Mouse (Mus musculus): ENCODE data around the gene Dscam. TPM values are rescaled to one million over a fixed set of nuclear protein-coding genes. Genes with fewer than 3 reads are reported as not detected.

Dscam gene
- polyA plus RNA-seq, 1 experiment from 2014 or later = 13.2 TPM

GRCm38 (mm10) chr16:96928011-96928410, 242.5 kb downstream of the Dscam start:
- no peak overlapping the region for H3K9ac ChIP-seq (replicated peaks)
- no peak overlapping the region for H3K4me2 ChIP-seq
- 90% methylated on average over 1 of the region's 1 CpGs for WGBS
- peaks cover 10% of the 10 kb centered on the region for H3K4me1 ChIP-seq
- no peak for ATAC-seq (ENCODE audit: low FRiP score)
- no peaks in the 10 kb centered on the region for H3K9me3 ChIP-seq (replicated peaks)
- no peaks in the 10 kb centered on the region for H3K27me3 ChIP-seq (replicated peaks)
- H3K4me3 ChIP-seq (replicated peaks) = no peak overlapping the region
- no peak overlapping the region for H3K27ac ChIP-seq (replicated peaks)
- no peaks in the 10 kb centered on the region for H3K36me3 ChIP-seq

- Histone ChIP-seq H3K9me3 (replicated peaks) (no peaks in the 10 kb centered on the region), H3K9ac (replicated peaks) (no peak overlapping the region), H3K4me2 (no peak overlapping the region), H3K27ac (replicated peaks) (0 out of 2 replicates have a peak overlapping the region, but pooled peaks have one; percentile 30), H3K4me3 (replicated peaks) (no peak overlapping the region), H3K4me1 (peaks cover 10% of the 10 kb centered on the region), H3K27me3 (replicated peaks) (no peaks in the 10 kb centered on the region), H3K36me3 (no peaks in the 10 kb centered on the region)
- no peak for ATAC-seq (ENCODE audit: low FRiP score)
Observed at GRCm38 (mm10) chr16:96927408-96927807, 243.1 kb downstream of the Dscam start.

DNA sequence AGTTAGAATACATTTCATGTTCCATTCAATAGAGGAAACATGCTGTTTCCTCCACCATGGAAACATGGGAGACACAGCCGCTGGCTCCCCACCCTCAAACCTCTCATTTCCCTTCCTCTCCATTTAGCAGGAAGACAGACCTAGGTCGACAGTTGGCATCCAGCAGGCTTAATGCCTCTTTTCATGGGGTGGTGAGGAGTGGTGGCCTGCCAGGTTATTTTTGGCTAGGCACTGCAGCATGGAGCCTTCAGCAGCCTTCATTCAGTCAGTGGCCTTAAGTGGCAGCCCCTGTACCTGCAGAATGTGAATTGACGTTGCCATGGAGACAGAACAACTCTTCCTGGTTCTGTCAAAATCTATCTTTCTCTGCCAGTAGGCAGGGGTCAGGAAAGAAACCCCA, 243.6 kb downstream of the Dscam start:
- peaks cover 10% of the 10 kb centered on the region for H3K4me1 ChIP-seq
- no peak overlapping the region; the same call in 1 of the 2 replicates for H3K4me2 ChIP-seq
- 50% methylated on average over 3 of the region's 3 CpGs for WGBS
- H3K36me3 ChIP-seq = no peaks in the 10 kb centered on the region
- H3K27ac ChIP-seq (replicated peaks) = 0 out of 2 replicates have a peak overlapping the region, but pooled peaks have one; percentile 30
- H3K4me3 ChIP-seq (replicated peaks) = no peak overlapping the region
- no peak overlapping the region for H3K9ac ChIP-seq (replicated peaks)
- H3K9me3 ChIP-seq (replicated peaks) = no peaks in the 10 kb centered on the region
- H3K27me3 ChIP-seq (replicated peaks) = no peaks in the 10 kb centered on the region
- 0 out of 2 replicates have a peak, but pooled peaks have one; percentile 47 for ATAC-seq (ENCODE audit: low FRiP score)

DNA sequence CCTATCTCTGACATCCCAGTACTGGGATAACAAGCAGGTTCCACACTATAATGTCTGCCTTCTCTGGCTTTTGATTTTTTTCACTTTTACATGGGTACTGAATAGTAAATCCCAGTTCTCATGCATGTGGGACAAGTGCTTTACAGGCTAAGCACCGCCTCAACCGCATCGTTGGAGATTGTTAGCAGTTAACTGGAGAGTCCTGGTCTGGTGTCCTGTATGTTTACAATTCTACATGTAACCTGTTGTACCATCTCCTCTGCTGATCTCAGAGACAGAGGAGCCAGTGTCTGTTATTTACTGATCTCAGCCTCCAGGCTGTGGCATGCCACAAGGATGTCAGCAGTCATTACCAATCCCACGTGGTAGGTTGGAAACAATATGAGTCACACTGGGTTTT, 246.6 kb downstream of the Dscam start:
- no peak overlapping the region for H3K27ac ChIP-seq (replicated peaks)
- no peak overlapping the region for H3K4me2 ChIP-seq
- H3K9ac ChIP-seq (replicated peaks) = no peak overlapping the region
- H3K9me3 ChIP-seq (replicated peaks) = no peaks in the 10 kb centered on the region
- H3K36me3 ChIP-seq = no peaks in the 10 kb centered on the region
- H3K4me1 ChIP-seq = peaks cover 27% of the 10 kb centered on the region
- H3K27me3 ChIP-seq (replicated peaks) = no peaks in the 10 kb centered on the region
- 90% methylated on average over 4 of the region's 4 CpGs for WGBS
- no peak for ATAC-seq (ENCODE audit: low FRiP score)
- H3K4me3 ChIP-seq (replicated peaks) = no peak overlapping the region

- H3K4me2 ChIP-seq = no peak overlapping the region
- WGBS = 86% methylated on average over 3 of the region's 3 CpGs
- no peak overlapping the region for H3K9ac ChIP-seq (replicated peaks)
- H3K27me3 ChIP-seq (replicated peaks) = no peaks in the 10 kb centered on the region
- H3K9me3 ChIP-seq (replicated peaks) = no peaks in the 10 kb centered on the region
- no peak for ATAC-seq (ENCODE audit: low FRiP score)
- H3K36me3 ChIP-seq = no peaks in the 10 kb centered on the region
- H3K27ac ChIP-seq (replicated peaks) = 0 out of 2 replicates have a peak overlapping the region, but pooled peaks have one; percentile 37
- no peak overlapping the region for H3K4me3 ChIP-seq (replicated peaks)
- peaks cover 20% of the 10 kb centered on the region for H3K4me1 ChIP-seq
Observed at GRCm38 (mm10) chr16:96914495-96914894, 256.1 kb downstream of the Dscam start.

- Histone ChIP-seq H3K9me3 (replicated peaks) (no peaks in the 10 kb centered on the region), H3K9ac (replicated peaks) (no peak overlapping the region), H3K27me3 (replicated peaks) (no peaks in the 10 kb centered on the region), H3K4me2 (no peak overlapping the region), H3K4me3 (replicated peaks) (no peak overlapping the region), H3K4me1 (peaks cover 19% of the 10 kb centered on the region), H3K27ac (replicated peaks) (peak overlapping the region; percentile 37; the same call in 1 of the 2 replicates), H3K36me3 (no peaks in the 10 kb centered on the region)
- no peak for ATAC-seq (ENCODE audit: low FRiP score)
- WGBS = 57% methylated on average over 7 of the region's 7 CpGs
Observed at GRCm38 (mm10) chr16:96912836-96913235, 257.7 kb downstream of the Dscam start.

GRCm38 (mm10) chr16:96912103-96912502, 258.4 kb downstream of the Dscam start:
- Histone ChIP-seq H3K27ac (replicated peaks) (no peak overlapping the region), H3K27me3 (replicated peaks) (no peaks in the 10 kb centered on the region), H3K4me1 (peaks cover 19% of the 10 kb centered on the region), H3K9ac (replicated peaks) (no peak overlapping the region), H3K4me3 (replicated peaks) (no peak overlapping the region), H3K4me2 (no peak overlapping the region), H3K36me3 (no peaks in the 10 kb centered on the region), H3K9me3 (replicated peaks) (no peaks in the 10 kb centered on the region)
- WGBS = 89% methylated on average over 2 of the region's 2 CpGs
- no peak for ATAC-seq (ENCODE audit: low FRiP score)

- Histone ChIP-seq H3K4me2 (no peak overlapping the region), H3K27me3 (replicated peaks) (no peaks in the 10 kb centered on the region), H3K36me3 (no peaks in the 10 kb centered on the region), H3K9me3 (replicated peaks) (no peaks in the 10 kb centered on the region), H3K4me1 (peaks cover 22% of the 10 kb centered on the region), H3K27ac (replicated peaks) (0 out of 2 replicates have a peak overlapping the region, but pooled peaks have one; percentile 28), H3K9ac (replicated peaks) (no peak overlapping the region), H3K4me3 (replicated peaks) (no peak overlapping the region)
- WGBS = 64% methylated on average over 4 of the region's 4 CpGs
- no peak for ATAC-seq (ENCODE audit: low FRiP score)
Observed at GRCm38 (mm10) chr16:96910405-96911164, 260.0 kb downstream of the Dscam start.

- H3K27ac ChIP-seq (replicated peaks) = no peak overlapping the region
- no peaks in the 10 kb centered on the region for H3K27me3 ChIP-seq (replicated peaks)
- no peaks in the 10 kb centered on the region for H3K9me3 ChIP-seq (replicated peaks)
- ATAC-seq (ENCODE audit: low FRiP score) = no peak
- H3K9ac ChIP-seq (replicated peaks) = no peak overlapping the region
- no peak overlapping the region for H3K4me3 ChIP-seq (replicated peaks)
- H3K4me2 ChIP-seq = no peak overlapping the region
- WGBS = 88% methylated on average over 1 of the region's 1 CpGs
- H3K36me3 ChIP-seq = no peaks in the 10 kb centered on the region
- peaks cover 18% of the 10 kb centered on the region for H3K4me1 ChIP-seq
Observed at GRCm38 (mm10) chr16:96907818-96908217, 262.7 kb downstream of the Dscam start.

- no peak for ATAC-seq (ENCODE audit: low FRiP score)
- no peak overlapping the region for H3K9ac ChIP-seq (replicated peaks)
- peaks cover 13% of the 10 kb centered on the region for H3K4me1 ChIP-seq
- no peak overlapping the region for H3K4me3 ChIP-seq (replicated peaks)
- no peak overlapping the region for H3K27ac ChIP-seq (replicated peaks)
- no peaks in the 10 kb centered on the region for H3K27me3 ChIP-seq (replicated peaks)
- H3K9me3 ChIP-seq (replicated peaks) = no peaks in the 10 kb centered on the region
- 78% methylated on average over 1 of the region's 1 CpGs for WGBS
- H3K4me2 ChIP-seq = no peak overlapping the region
- H3K36me3 ChIP-seq = no peaks in the 10 kb centered on the region
Observed at GRCm38 (mm10) chr16:96907081-96907480, 263.5 kb downstream of the Dscam start.

DNA sequence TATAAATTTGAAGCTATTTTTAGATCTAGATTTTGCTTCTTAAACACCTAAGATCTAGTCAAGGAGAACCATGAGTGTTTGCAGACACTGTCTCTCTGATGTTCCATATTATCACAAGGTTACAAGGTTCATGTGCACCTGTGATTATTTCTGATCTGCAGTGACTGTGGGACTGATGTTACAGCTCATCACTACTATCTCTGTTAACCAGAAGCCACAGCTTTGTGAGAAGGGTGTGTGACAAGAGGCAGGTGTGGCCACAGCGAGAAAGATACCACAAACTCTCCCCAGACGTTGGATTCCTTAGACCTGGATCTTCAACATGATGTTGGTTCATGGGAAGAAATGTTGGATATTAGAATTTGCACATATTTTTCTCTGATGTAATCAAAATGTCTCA, 263.9 kb downstream of the Dscam start:
- H3K27me3 ChIP-seq (replicated peaks) = no peaks in the 10 kb centered on the region
- 90% methylated on average over 2 of the region's 2 CpGs for WGBS
- H3K4me2 ChIP-seq = no peak overlapping the region
- no peak for ATAC-seq (ENCODE audit: low FRiP score)
- no peaks in the 10 kb centered on the region for H3K9me3 ChIP-seq (replicated peaks)
- H3K4me1 ChIP-seq = peaks cover 13% of the 10 kb centered on the region
- H3K36me3 ChIP-seq = no peaks in the 10 kb centered on the region
- no peak overlapping the region for H3K4me3 ChIP-seq (replicated peaks)
- no peak overlapping the region for H3K27ac ChIP-seq (replicated peaks)
- no peak overlapping the region for H3K9ac ChIP-seq (replicated peaks)

GRCm38 (mm10) chr16:96904761-96905160, 265.8 kb downstream of the Dscam start:
- H3K9me3 ChIP-seq (replicated peaks) = no peaks in the 10 kb centered on the region
- H3K4me3 ChIP-seq (replicated peaks) = no peak overlapping the region
- H3K9ac ChIP-seq (replicated peaks) = no peak overlapping the region
- H3K4me2 ChIP-seq = no peak overlapping the region
- ATAC-seq (ENCODE audit: low FRiP score) = 0 out of 2 replicates have a peak, but pooled peaks have one; percentile 57
- WGBS = 52% methylated on average over 2 of the region's 2 CpGs
- H3K27me3 ChIP-seq (replicated peaks) = no peaks in the 10 kb centered on the region
- H3K4me1 ChIP-seq = peaks cover 13% of the 10 kb centered on the region
- H3K27ac ChIP-seq (replicated peaks) = peak overlapping the region; percentile 10
- H3K36me3 ChIP-seq = no peaks in the 10 kb centered on the region
